Mouse (Mus musculus) lung, postnatal 4 days (tissue): ENCODE measurements at regions not wholly inside any gene's neighbourhood (a gene's known extent, or its start where the extent isn't known, plus 50 kb on each side); places are given as distances from the start of the nearest gene placed in this dataset.

Source experiments
- DNase-seq, 2 experiments: peaks; one replicate each; pipeline ENCODE4 v3.0.0; 2021

DNA sequence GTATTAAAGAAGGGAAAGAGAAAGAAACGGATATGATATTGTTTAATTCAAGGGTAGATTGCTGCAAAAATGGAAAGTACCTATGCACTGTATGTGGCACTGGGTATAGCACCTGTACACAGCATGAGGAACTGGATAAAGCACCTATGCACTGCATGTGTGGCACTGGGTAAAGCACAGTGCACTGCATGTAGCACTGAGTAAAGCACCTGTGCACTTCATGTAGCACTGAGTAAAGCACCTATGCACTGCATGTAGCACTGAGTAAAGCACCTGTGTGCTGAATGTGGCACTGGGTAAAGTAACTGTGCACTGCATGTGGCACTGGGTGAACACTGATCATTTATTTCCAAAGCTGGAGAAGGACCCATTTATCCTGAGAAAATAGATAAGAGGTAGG lies 280.2 kb upstream of the Fam49a start:
- no peak for DNase-seq

DNA sequence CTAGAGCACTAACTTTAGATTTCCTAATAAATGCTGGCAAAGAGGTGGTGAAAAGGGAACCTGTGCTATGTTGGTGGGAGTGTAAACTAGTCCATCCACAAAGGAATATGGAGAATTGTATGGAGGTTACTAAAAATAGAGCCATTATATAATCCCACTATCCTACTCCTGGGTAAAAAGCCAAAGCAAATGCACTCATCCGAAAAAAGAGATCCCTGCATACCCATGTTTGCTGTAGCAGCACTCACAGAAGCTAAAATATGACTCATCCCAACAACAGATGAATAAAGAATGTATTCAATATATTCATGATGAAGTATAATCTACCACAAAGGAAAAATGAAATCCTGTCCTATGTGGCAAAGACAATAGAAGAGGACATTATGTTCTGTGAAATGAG lies 268.4 kb upstream of the Fam49a start:
- no peak for DNase-seq

DNA sequence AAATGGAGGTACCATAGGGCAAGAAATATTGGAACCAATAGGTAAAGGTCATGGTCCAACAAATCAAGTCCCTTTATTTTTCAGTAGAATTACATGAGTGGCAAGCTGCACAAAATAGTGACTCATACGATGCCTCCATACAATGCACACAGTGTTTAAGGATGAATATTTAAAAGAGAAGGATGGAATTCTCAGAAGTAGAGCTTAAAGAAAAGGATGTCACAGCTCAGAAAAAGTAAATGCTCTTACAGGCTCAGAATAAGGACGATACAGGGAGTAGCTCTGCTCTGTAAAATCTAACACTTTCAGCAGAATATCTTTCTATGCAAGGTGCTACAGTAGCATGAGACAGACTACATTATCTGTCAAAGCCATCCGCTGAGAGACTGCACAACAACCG lies 262.7 kb upstream of the Fam49a start:
- no peak for DNase-seq

DNA sequence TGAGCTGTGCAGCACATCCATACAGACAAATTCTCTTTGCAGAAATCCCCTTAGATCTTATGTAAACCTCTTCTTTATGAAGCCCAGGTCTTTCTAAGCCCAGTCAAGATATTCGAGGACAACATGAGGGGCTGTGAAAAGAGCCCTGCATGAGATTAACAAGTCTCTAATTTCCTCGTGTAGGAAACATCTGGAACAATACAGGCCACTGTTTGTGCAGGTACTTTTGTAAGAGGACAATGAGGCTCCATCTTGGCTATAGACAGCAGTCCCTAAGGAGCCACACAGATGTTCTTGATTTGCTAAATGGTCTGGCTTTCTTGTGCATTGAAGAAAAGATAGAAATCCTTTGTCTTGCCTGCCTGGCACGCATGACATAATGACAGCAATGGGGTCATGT lies 259.5 kb upstream of the Fam49a start:
- no peak for DNase-seq

DNA sequence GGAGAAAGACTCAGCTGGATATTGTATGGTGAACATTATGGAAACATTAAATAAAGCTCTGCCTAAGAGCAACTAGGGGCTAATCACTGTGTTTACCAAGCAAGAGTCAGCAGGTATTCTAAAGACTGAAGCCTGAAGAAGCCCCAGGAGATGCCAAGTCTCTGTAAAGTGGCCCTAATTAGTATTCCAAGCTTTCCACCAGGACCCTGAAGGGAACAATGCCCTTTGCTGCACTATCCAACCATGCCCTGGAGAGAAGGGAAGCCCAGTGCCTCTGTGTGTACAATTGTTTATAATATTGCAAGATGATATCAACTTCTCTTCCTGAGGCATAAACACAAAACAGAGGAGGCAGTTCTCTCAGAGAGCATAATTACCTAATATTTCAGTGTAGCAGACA lies 251.3 kb upstream of the Fam49a start:
- no peak for DNase-seq

DNA sequence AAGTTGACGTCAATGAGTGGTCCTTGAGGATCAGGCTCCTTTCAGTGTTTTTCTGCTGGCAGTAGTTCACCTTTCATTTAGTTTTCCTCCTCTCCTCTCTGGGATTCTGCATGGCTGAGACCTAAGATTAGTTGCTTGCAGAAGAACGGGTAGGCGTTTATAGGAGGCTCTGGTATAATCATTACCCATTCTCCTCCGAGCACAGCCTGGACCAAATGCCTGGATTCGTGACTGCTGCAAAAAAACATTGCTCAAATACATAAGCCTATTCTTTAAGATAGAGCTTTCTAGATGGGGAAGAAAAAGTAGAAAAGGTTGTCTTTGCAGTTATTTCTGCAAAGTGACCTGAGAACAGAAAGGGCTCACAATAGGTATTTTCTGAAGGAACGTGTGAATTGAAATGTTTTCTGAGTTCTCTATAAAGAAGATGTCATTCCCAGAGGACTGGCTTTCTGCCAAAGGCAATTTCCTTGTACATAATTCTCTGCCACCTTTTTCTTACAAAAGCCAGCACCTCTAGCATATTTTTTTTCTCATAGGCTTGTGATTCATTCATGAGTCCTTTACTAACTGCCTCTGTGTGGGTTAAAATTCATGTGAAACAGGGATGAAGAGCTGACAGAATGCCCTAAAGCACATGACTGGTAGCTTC lies 238.0 kb upstream of the Fam49a start:
- no peak for DNase-seq

DNA sequence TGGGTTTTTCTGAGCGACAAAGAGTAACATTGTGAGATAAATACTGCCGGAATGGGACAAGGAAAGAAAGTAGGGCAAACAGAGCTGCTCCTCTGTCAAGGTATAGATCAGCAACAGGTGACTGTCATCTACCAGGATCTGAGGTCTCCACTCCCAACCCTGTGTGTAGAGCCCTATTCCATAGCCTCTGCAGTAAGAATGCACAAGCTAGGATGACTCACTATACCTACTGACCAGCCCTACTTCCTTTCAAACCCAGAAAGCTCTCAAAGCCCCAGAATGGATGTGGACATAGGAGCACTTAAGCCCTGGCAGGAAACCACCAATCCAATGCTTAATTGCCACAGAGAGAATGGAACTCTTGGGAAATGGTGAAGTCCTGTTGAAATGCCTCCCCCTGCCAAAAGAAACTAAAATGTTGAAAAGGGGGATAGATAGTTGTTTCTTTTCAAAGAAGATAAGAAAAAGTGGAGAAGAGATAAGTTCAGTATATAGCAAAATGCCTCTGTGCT lies 231.8 kb upstream of the Fam49a start:
- DNase-seq = peak; percentile 43 to 46

DNA sequence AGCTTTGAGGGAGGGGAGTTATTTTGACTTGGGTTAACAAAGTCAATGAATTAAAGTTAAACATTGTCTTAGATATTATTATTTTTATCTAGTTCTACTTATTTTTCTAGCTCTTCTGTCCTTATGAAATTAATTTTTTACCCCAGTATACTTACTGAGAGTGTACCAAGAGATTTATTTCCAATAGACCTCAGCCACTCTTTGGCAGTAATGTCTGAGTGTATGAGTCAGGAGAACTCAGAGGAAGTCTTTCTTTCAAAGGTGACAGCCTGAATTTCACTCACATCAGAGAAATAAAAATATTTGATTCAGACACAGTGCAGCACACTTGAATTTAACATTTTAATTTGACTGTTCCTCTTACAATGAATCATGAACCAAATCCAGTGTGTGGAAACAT lies 227.4 kb upstream of the Fam49a start:
- no peak for DNase-seq

DNA sequence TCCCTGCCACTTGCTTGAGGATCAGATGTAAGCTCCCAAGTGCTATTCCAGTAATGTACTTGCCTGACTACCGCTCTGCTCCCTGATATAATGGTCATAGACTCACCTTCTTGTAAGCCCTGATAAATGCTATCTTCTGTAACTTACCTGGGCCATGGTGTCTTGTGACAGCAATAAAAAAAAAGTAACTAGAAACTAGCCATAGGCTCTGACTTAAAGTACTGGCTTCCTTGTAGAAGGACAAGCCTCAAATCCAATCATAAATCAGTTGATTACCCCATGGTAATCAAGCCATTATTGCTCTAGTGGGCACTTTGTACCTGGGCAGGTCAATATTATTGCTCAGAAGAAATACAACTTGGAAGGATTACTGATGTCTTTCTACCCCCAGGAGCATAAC lies 222.7 kb upstream of the Fam49a start:
- no peak for DNase-seq

DNA sequence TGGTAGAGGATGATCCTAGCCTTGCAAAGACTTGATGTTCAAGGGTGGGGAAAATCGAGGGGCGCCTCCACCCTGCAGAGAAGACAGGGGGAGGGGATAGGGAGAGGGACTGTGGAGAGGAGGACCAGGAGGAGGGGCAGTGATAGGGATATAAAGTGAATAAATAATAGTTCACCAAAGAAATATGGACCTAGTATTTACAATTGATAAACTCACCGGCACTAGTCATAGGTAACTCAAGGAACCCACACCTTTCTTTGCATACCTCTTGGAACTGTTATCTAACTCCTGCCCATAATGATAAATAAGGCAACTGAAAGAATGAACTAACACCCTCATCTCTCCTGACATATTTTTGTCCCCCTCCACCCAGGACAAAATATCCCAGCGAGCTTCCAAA lies 199.7 kb upstream of the Fam49a start:
- DNase-seq = no peak

DNA sequence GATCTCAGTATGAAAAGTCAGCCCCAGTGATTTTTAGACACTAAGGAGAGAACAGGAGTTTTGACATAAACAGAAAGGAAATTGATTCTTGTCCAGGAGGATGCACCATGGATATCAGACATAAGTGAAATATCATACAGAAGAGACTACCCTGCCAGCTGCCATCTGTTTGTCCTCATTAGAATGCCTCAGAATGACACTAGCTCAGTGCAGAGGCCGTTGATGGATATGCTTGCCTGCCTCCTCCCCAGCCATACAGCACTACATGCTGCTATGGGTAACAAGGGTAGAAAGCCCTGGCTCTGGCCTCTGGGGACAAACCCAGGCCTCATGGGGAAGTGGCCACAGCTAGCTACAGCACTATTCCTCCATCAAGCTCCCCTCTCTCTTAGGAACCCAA lies 198.0 kb upstream of the Fam49a start:
- DNase-seq = no peak

DNA sequence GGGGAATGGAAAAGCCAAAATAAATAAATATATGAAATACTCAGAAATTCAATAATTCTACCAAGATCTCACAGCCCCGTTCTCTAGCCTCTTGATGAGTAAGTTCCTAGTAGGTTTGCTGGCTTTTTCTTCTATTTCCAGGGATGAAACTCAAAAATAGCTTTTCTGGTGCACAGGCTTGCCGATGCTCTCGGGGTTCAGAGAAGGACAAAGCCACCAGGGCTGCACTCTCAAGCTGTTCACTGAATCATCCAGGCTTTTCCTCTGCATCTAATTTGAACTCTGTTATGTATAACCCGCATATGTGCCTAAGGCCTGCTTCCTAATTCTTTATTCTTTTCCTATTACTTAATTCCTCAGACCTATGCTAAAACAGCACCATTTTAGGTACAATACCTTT lies 197.5 kb upstream of the Fam49a start:
- DNase-seq = no peak

DNA sequence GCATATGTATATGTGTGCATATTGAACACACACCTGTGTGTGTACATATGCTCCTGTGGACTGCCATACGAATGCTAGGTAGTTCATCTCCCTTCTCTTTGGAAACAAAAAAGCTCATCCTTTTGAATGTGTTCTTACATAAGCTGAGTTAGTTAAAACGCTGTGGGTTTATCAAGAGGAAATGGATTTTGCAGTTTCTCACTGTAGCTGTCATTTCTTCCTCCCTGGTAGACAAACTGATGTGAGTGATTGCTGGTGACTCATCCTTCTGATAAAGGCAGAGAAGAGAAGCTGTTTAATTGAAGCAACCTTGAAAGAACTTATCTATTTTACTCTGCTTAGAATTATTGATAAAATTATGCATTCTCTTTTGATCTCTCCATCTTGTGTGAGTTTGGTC lies 173.6 kb upstream of the Fam49a start:
- DNase-seq = no peak
